Mouse (Mus musculus) embryonic fibroblast, embryonic 13.5 days (primary cell): Measurements from ENCODE around the gene Pkig. TPM values are rescaled to one million over a fixed set of nuclear protein-coding genes. Genes with fewer than 3 reads are reported as not detected.

Experiments used
- H3K27ac ChIP-seq: 2 replicates; pipeline ENCODE4 v1.5.1; 2012; ENCODE audit warnings: low read length, control low read depth, inconsistent platforms; ENCODE audit not compliant: insufficient read depth
- H3K4me1 ChIP-seq: 2 replicates; pipeline ENCODE4 v1.6.1; 2011; ENCODE audit warnings: low read length; ENCODE audit not compliant: control insufficient read depth, insufficient read depth
- H3K4me3 ChIP-seq: 2 replicates; pipeline ENCODE4 v1.5.1; 2011; ENCODE audit warnings: mild to moderate bottlenecking, control low read depth, low read length; ENCODE audit not compliant: insufficient read depth
- CTCF ChIP-seq: IDR thresholded peaks from 2 replicates; pipeline ENCODE4 v1.5.1; 2011; ENCODE audit warnings: mild to moderate bottlenecking, control low read depth, low read length, moderate library complexity, borderline replicate concordance; ENCODE audit not compliant: insufficient read depth
- POLR2A ChIP-seq: IDR thresholded peaks from 2 replicates; pipeline ENCODE4 v1.6.1; 2011; ENCODE audit warnings: low read depth, mild to moderate bottlenecking, control low read depth, low read length, moderate library complexity
- polyA plus RNA-seq: library from polyadenylated mRNA; stranded (reverse); fragments of >200 nt; gene quantifications from 2 replicates; pipeline ENCODE4 v1.2.4, GENCODE M21; 2011; ENCODE audit warnings: low read depth; ENCODE audit not compliant: missing spikeins, insufficient read length

Pkig gene
- polyA plus RNA-seq, 1 experiment: 39.7 TPM

DNA sequence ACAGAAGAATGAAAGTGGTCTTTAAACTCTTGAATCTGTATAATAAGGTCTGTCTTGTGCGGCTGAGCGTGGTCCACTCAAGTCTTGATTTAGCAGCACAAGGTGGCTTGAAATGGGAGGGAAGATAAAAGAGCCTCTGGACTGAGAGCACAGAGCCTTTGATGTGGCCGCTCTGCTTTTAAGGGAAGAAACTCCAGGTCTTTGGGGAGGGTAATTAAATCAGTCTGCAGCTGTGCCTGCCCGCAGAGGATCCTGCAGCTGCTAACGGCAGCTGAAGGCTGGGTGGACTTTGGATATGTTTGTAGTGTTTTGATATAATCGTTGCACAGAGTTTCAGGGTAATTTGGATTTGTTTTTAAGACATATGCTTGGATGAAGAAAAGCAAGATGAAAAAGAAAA is 58.7 kb downstream of the Pkig start:
- Histone ChIP-seq H3K27ac (no peak overlapping the region), H3K4me3 (no peak overlapping the region), H3K4me1 (no peaks in the 10 kb centered on the region)
- TF ChIP-seq CTCF (no peak), POLR2A (no peak)

DNA sequence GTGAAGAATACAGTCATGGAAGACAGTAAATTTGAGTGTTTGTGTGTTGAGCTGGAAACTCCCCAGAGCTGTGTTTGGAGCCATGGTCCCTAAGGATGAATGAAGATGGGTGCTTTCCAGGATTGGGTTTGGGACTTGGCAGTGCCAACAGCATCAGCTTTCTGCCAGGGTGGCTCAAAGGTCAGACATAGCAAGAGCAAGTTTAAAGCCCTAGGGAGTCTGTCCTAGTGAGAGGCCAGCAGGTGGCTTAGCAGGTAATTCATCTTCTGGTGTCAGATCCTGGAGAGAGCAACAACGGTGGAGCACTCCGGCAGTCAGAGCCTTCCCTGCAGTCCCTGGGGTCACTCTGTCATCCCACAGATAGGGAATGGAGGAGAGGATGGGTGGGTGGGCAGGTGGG is 60.3 kb downstream of the Pkig start:
- Histone ChIP-seq H3K4me3 (no peak overlapping the region), H3K27ac (no peak overlapping the region)
- TF ChIP-seq CTCF (no peak), POLR2A (no peak)

DNA sequence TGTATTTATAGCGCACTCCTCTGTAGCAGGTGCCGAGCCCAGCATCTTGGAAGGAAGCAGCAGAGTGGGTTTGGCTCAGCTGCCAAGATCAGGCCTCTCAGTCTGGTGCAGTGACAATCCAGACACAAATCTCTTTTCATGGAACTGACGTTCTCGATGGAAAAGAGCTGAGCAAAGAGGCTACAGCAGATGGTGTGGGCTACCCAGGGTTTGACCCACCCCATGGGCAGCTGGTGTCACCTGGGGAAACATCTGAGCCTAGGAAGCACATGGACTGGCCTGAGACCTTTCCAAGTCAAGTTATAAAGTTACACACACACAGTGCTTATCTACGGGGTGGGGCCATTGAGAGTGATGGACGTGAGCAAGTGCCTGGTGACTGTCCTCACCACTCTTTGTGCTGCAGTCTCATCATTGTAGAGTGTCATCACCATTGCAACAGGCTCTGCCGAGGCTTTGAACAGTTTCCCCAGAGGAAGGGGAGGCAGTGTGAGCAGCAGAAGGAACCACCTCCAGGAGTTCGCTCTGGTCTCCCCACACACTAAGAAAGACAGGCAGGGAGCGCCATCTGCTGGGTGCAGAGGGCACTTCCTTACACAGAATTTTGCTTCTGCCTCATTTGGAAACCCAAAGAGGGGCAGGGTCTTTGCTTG is 60.9 kb downstream of the Pkig start:
- no peak overlapping the region for H3K27ac ChIP-seq
- TF ChIP-seq CTCF: peak; percentile 85
- no peak for TF ChIP-seq POLR2A

More for the DNA sequence above, 60.3 kb downstream of the Pkig start:
- H3K4me1 ChIP-seq: no peaks in the 10 kb centered on the region

GRCm38 (mm10) chr2:163719616-163720015 is 61.4 kb downstream of the Pkig start:
- Histone ChIP-seq H3K4me3 (no peak overlapping the region), H3K4me1 (no peaks in the 10 kb centered on the region), H3K27ac (no peak overlapping the region)
- TF ChIP-seq CTCF (no peak), POLR2A (no peak)

More for the DNA sequence above, 60.9 kb downstream of the Pkig start:
- no peak overlapping the region for H3K4me3 ChIP-seq
- no peaks in the 10 kb centered on the region for H3K4me1 ChIP-seq

DNA sequence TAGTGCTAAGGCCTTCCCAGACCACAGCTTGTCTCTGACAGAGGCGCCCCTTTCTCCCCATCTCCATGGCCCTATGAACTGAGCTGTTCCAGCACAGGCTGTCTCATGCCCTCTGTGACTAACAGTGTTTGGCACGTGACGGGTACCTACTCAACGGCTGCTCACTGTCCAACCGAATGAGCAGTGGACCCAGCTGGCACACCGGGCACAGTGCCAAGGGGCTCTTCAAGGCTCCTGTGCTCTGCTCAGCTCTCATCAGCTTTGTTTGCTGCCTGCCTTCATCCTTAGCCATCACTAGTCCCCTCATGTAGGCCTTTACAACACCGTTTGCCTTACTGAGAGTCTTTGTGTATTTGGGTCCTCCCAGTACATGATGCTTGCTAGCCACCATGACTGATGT is 64.4 kb downstream of the Pkig start:
- Histone ChIP-seq H3K27ac (no peak overlapping the region), H3K4me3 (no peak overlapping the region), H3K4me1 (no peaks in the 10 kb centered on the region)
- TF ChIP-seq CTCF: no peak
- TF ChIP-seq POLR2A: no peak

GRCm38 (mm10) chr2:163726766-163727393 is 68.7 kb downstream of the Pkig start:
- Histone ChIP-seq H3K27ac (no peak overlapping the region), H3K4me3 (no peak overlapping the region), H3K4me1 (no peaks in the 10 kb centered on the region)
- TF ChIP-seq POLR2A (no peak), CTCF (no peak)

DNA sequence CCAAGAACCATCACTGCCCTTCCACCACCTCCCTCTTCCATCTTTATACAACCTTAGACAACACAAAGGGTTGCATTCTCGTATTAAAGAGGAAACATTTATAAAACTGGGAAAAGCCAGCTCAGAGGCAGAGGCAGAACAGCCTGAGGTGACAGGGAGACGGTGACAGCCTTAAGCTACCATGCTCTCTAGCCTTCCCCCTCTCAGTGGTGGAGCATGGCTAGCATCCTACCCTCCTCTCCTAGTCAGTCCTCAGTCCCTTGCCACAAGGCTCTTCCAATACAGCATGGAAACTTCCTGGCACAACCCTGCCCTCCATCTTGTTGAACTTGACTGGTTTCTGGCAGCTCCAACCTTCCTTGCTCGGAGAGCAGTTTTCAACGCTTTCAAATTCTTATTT is 70.1 kb downstream of the Pkig start:
- Histone ChIP-seq H3K4me3 (no peak overlapping the region), H3K27ac (no peak overlapping the region), H3K4me1 (no peaks in the 10 kb centered on the region)
- TF ChIP-seq POLR2A (no peak), CTCF (no peak)

DNA sequence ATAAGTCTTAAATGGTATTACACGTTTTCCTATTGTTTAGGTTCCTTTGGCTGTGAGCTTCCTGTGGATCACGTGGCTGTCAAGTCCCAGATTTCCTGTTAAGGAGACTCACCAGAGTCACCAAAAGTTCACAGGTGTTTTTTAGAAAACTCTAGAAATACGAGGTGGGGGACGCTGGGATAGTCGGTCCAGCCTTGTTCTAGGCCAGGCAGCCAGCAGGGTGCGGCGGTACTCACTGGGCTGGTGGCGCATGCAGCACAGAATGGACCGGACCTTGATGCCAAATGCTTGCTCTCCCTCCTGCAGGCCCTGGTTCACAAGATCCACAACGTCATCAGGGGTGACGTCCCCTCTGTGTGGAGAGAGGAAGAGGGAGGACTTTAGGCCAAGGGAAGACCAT is 73.8 kb downstream of the Pkig start:
- H3K27ac ChIP-seq: no peak overlapping the region
- no peak overlapping the region for H3K4me3 ChIP-seq
- no peaks in the 10 kb centered on the region for H3K4me1 ChIP-seq
- TF ChIP-seq POLR2A (no peak), CTCF (no peak)

- Histone ChIP-seq H3K4me1 (no peaks in the 10 kb centered on the region), H3K4me3 (no peak overlapping the region), H3K27ac (no peak overlapping the region)
- TF ChIP-seq POLR2A: no peak
- TF ChIP-seq CTCF: no peak
Observed at GRCm38 (mm10) chr2:163735163-163735562, 77.0 kb downstream of the Pkig start.

DNA sequence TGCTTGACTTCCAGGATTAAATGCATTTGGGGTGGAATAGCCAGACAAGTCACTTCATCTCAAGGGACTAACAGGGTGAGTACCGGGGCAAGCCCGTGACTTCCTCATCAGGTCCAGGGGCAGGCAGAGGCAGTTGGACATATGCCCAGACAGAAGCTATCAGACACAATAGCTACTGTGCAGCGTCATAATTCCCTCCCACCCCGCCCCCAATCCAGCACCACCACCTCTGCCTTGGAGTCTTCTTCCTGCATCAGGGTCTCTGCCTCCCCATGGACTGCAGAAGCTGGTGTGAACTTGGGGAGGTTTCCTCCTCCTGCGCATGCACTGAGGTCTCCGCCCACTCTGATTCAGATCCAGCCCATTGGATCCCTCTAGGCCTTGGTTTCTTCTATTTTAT is 77.8 kb downstream of the Pkig start:
- H3K27ac ChIP-seq: no peak overlapping the region
- H3K4me3 ChIP-seq: no peak overlapping the region
- TF ChIP-seq CTCF: no peak
- TF ChIP-seq POLR2A: no peak
- H3K4me1 ChIP-seq: no peaks in the 10 kb centered on the region

GRCm38 (mm10) chr2:163742656-163743055 is 84.5 kb downstream of the Pkig start:
- Histone ChIP-seq H3K4me3 (no peak overlapping the region), H3K27ac (no peak overlapping the region), H3K4me1 (no peaks in the 10 kb centered on the region)
- no peak for TF ChIP-seq POLR2A
- no peak for TF ChIP-seq CTCF
